8 mouse cellular contexts compared by ENCODE assay signal in genomic region chr13:71006117-71006516, GRCm38 (mm10).
DNase-seq lines count a peak whose midpoint lies in the region; ATAC-seq lines count a peak whose summit lies in the region.

No protein-coding gene starts in this region.

- WGBS in forebrain, embryonic 15.5 days = 6% methylated on average over 1 of the region's 1 CpGs

- H3K4me1 ChIP-seq in forebrain, embryonic 15.5 days = no peaks in the 10 kb centered on the region

- peaks cover 8% of the 10 kb centered on the region; the same call in 1 of the 2 replicates for H3K27me3 ChIP-seq in forebrain, embryonic 15.5 days

- H3K4me3 ChIP-seq in forebrain, embryonic 15.5 days = no peak overlapping the region

- no peak overlapping the region for H3K4me2 ChIP-seq in forebrain, embryonic 15.5 days (replicated peaks)

- no peak overlapping the region for H3K27ac ChIP-seq in forebrain, embryonic 15.5 days (replicated peaks)

- ATAC-seq in cerebellum, adult (ENCODE audit: insufficient number of reproducible peaks, low FRiP score, low TSS enrichment) = no peak
- ATAC-seq in forebrain, embryonic 15.5 days (replicated peaks) = peak; percentile 66; the same call in 1 of the 2 replicates
- 0 out of 2 replicates have a peak, but pooled peaks have one; percentile 59 for ATAC-seq in megakaryocyte-erythroid progenitor cell, adult 5-6 weeks (replicated peaks; ENCODE audit: low FRiP score, low TSS enrichment, poor library complexity, severe bottlenecking)

- no peaks in the 10 kb centered on the region for H3K9me3 ChIP-seq in forebrain, embryonic 15.5 days

- no peaks in the 10 kb centered on the region for H3K36me3 ChIP-seq in forebrain, embryonic 15.5 days

- no peak overlapping the region for H3K9ac ChIP-seq in forebrain, embryonic 15.5 days (replicated peaks)

- peak; percentile 7 for DNase-seq in cerebellum, adult 11 months
- DNase-seq in 3134 (ENCODE audit: extremely low read depth, insufficient read length, low spot score) = peak; percentile 5
- DNase-seq in c-Kit-positive CD71-negative TER-119-negative erythroid progenitor cells, embryonic 14.5 days (ENCODE audit: low read depth) = peak; percentile 19
- DNase-seq in kidney, postnatal 25 days = peak; percentile 48 to 69
- DNase-seq in thymus, postnatal 14 days = peak; percentile 24

Comparison
In these comparisons a context has a peak if more than half of its experiments do, and no peak if none do; other contexts are left out.
1. DNase-seq: peak in every context shown above with its lines; median percentile 58 in kidney, postnatal 25 days; 24 in thymus, postnatal 14 days; 19 in c-Kit-positive CD71-negative TER-119-negative erythroid progenitor cells, embryonic 14.5 days; 7 in cerebellum, adult 11 months; 5 in 3134.